Mouse (Mus musculus): ENCODE results near the gene Mmp25.
"Not testable (repeated sequence)": the region's sequence is repeated elsewhere in the genome, so short reads cannot be mapped to it uniquely, and the experiment has no call there.

Mmp25 gene

DNA sequence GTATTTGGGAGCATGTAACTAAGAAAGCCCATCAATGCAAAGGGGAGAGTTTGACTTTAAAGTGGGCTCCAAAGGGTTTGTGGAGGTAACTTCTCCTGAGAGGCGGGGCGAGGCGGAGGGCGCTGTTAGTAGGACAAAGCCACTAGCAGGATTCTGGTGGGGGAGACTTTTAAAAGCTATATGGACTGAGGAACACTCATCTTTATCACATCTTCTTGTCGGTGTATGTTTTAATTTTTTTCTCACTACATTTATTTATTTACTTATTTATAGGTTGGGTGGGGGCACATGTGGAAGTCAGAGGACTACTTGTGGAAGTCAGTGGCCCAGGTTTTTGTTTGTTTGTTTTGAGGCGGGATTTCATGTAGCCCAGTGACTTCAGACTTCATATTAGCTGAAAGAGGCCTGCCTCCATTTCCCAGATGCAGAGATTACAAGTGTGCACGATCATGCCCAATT, 45.4 kb downstream of the Mmp25 start:
- peak; percentile 38 for DNase-seq

GRCm38 (mm10) chr17:23598582-23599552, 46.2 kb downstream of the Mmp25 start, which contains the start of gene Zfp13:
Gene Zfp13, minus strand, starts transcription at chr17:23599487.
- DNase-seq, result peak; percentile 94

GRCm38 (mm10) chr17:23595139-23595538, 49.9 kb downstream of the Mmp25 start:
- DNase-seq, result not testable (repeated sequence)

GRCm38 (mm10) chr17:23592926-23593300, 52.2 kb downstream of the Mmp25 start:
- no peak for DNase-seq

- peak; percentile 98 for DNase-seq
These were observed 52.7 kb downstream of the Mmp25 start for GRCm38 (mm10) chr17:23592208-23592925.

- no peak for DNase-seq
These were observed 57.8 kb downstream of the Mmp25 start for GRCm38 (mm10) chr17:23587253-23587652.

- DNase-seq, result peak; percentile 65
These were observed 59.2 kb downstream of the Mmp25 start for GRCm38 (mm10) chr17:23585721-23586491.

DNA sequence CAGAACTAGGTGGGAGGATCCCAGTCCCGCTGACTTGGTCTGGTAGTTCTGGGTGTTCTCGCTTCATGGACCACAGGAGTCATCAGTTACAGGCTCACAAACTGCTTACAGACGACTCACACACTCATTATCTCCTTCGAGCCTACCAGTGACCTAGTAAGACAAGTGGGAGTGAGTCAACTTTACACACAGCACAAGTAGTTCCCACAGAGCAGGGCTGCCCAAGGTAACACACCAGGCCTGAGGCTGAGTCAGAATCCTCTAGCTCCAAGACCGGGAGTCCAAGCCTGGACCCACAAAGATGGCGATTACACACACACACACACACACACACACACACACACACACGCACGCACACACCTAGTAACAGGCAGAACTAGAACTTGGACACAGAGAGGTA, 60.3 kb downstream of the Mmp25 start:
- DNase-seq, result no peak
